Mouse (Mus musculus): Measurements from ENCODE around the gene Gm10961. TPM values are rescaled to one million over a fixed set of nuclear protein-coding genes. Genes with fewer than 3 reads are reported as not detected.

Gene Gm10961
- total RNA-seq, 1 experiment from 2014 or later = not detected

- ATAC-seq (ENCODE audit: extremely low read depth, insufficient number of reproducible peaks, low FRiP score, poor library complexity, severe bottlenecking) = no peak
Observed at GRCm38 (mm10) chr3:107609376-107609775, 21.7 kb upstream of the Gm10961 start.

- no peak for ATAC-seq (ENCODE audit: extremely low read depth, insufficient number of reproducible peaks, low FRiP score, poor library complexity, severe bottlenecking)
Observed at GRCm38 (mm10) chr3:107611394-107611793, 19.7 kb upstream of the Gm10961 start.

- peak; percentile 47; the same call in 1 of the 2 replicates for ATAC-seq (ENCODE audit: extremely low read depth, insufficient number of reproducible peaks, low FRiP score, poor library complexity, severe bottlenecking)
Observed at GRCm38 (mm10) chr3:107612902-107613525, 18.1 kb upstream of the Gm10961 start.

GRCm38 (mm10) chr3:107617800-107618199 lies 13.3 kb upstream of the Gm10961 start:
- no peak for ATAC-seq (ENCODE audit: extremely low read depth, insufficient number of reproducible peaks, low FRiP score, poor library complexity, severe bottlenecking)

GRCm38 (mm10) chr3:107619911-107620310 lies 11.2 kb upstream of the Gm10961 start:
- no peak for ATAC-seq (ENCODE audit: extremely low read depth, insufficient number of reproducible peaks, low FRiP score, poor library complexity, severe bottlenecking)

- ATAC-seq (ENCODE audit: extremely low read depth, insufficient number of reproducible peaks, low FRiP score, poor library complexity, severe bottlenecking) = no peak
Observed at GRCm38 (mm10) chr3:107621286-107622075, 9.6 kb upstream of the Gm10961 start.

GRCm38 (mm10) chr3:107622537-107622936 lies 8.6 kb upstream of the Gm10961 start:
- ATAC-seq (ENCODE audit: extremely low read depth, insufficient number of reproducible peaks, low FRiP score, poor library complexity, severe bottlenecking) = no peak

- ATAC-seq (ENCODE audit: extremely low read depth, insufficient number of reproducible peaks, low FRiP score, poor library complexity, severe bottlenecking) = no peak
Observed at GRCm38 (mm10) chr3:107624424-107624823, 6.7 kb upstream of the Gm10961 start.

- no peak for ATAC-seq (ENCODE audit: extremely low read depth, insufficient number of reproducible peaks, low FRiP score, poor library complexity, severe bottlenecking)
Observed at GRCm38 (mm10) chr3:107625536-107625935, 5.6 kb upstream of the Gm10961 start.

GRCm38 (mm10) chr3:107626751-107627150 lies 4.4 kb upstream of the Gm10961 start:
- ATAC-seq (ENCODE audit: extremely low read depth, insufficient number of reproducible peaks, low FRiP score, poor library complexity, severe bottlenecking) = no peak

GRCm38 (mm10) chr3:107627641-107628040 lies 3.5 kb upstream of the Gm10961 start:
- no peak for ATAC-seq (ENCODE audit: extremely low read depth, insufficient number of reproducible peaks, low FRiP score, poor library complexity, severe bottlenecking)

- ATAC-seq (ENCODE audit: extremely low read depth, insufficient number of reproducible peaks, low FRiP score, poor library complexity, severe bottlenecking) = no peak
Observed at GRCm38 (mm10) chr3:107628551-107628950, 2.6 kb upstream of the Gm10961 start.

- no peak for ATAC-seq (ENCODE audit: extremely low read depth, insufficient number of reproducible peaks, low FRiP score, poor library complexity, severe bottlenecking)
Observed at GRCm38 (mm10) chr3:107629411-107629810, 1.7 kb upstream of the Gm10961 start.

GRCm38 (mm10) chr3:107631523-107631958 lies 419 bp downstream of the Gm10961 start, which contains the start of gene Strip1:
Strip1 (minus strand) TSS chr3:107631694.
- ATAC-seq (ENCODE audit: extremely low read depth, insufficient number of reproducible peaks, low FRiP score, poor library complexity, severe bottlenecking) = peak; percentile 88

GRCm38 (mm10) chr3:107632786-107633185 lies 1.7 kb downstream of the Gm10961 start:
- no peak for ATAC-seq (ENCODE audit: extremely low read depth, insufficient number of reproducible peaks, low FRiP score, poor library complexity, severe bottlenecking)

GRCm38 (mm10) chr3:107633906-107634305 lies 2.8 kb downstream of the Gm10961 start:
- ATAC-seq (ENCODE audit: extremely low read depth, insufficient number of reproducible peaks, low FRiP score, poor library complexity, severe bottlenecking) = no peak

- ATAC-seq (ENCODE audit: extremely low read depth, insufficient number of reproducible peaks, low FRiP score, poor library complexity, severe bottlenecking) = no peak
Observed at GRCm38 (mm10) chr3:107635836-107636235, 4.7 kb downstream of the Gm10961 start.

GRCm38 (mm10) chr3:107636236-107636635 lies 5.1 kb downstream of the Gm10961 start:
- no peak for ATAC-seq (ENCODE audit: extremely low read depth, insufficient number of reproducible peaks, low FRiP score, poor library complexity, severe bottlenecking)

- ATAC-seq (ENCODE audit: extremely low read depth, insufficient number of reproducible peaks, low FRiP score, poor library complexity, severe bottlenecking) = no peak
Observed at GRCm38 (mm10) chr3:107637606-107638172, 6.6 kb downstream of the Gm10961 start.

GRCm38 (mm10) chr3:107646947-107647346 lies 15.8 kb downstream of the Gm10961 start:
- no peak for ATAC-seq (ENCODE audit: extremely low read depth, insufficient number of reproducible peaks, low FRiP score, poor library complexity, severe bottlenecking)

All from neutrophil, adult 5-6 weeks (primary cell).